Mouse (Mus musculus): Measurements from ENCODE around the gene Rragc.

Gene Rragc

DNA sequence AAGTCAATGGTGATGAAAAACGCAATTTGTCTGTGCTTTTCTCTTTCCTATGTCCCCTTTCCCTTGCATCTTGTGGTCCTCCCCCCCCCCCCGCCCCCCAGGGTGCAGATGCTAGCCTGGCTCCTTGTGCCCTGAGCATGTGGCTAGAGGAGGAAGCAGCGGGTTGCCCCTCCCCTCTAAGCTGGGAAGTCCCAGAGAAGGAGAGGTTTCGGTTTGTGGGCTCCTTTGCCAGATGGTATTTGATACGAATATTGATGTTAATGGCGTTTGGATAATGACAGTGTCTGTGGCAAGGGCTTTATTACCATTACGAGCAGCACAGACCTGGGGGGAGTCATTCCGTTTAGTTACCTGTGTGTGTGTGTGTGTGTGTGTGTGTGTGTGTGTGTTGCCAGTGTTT lies 34.8 kb downstream of the Rragc start:
- DNase-seq (ENCODE audit: low spot score in 2 of 2): no peak

DNA sequence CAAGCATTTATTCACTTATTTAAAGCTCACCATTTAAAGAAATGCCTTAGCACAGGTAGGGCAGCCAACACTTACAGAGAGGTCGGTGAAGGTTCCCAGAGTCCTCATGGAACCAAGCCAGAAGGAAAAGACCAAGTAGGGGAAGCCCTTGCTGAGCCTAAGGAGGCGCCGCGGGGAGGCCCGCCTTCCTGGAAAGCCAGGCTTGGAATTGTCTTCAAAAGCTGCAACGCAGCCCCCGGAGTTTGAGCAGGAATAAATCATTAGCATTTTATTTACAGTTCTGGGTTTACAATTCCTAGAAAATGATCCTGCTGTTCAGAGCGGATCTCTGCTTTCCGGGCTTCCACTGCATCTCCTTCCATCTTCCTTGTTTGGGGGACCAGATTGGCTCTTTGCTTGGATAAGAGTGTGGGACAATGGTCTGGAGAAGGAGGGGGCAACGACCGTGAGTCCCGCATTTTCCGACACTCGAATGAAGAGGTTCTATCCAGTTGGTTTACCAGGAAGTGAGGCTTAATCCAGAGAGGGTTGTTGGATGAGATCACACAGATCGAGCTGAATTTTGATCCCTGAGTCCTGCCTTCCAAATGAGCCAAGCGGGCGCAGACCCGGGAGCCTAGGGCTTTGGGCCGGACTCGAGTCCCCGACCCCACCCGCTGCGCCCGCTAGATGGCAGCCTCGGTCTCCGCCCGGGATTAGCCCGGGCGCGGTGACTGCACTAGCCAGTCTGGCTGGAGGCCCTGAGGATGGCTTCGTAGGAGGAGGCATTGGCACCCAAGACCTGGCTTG lies 39.7 kb downstream of the Rragc start:
- DNase-seq (ENCODE audit: low spot score in 2 of 2): peak; percentile 3 to 39

DNA sequence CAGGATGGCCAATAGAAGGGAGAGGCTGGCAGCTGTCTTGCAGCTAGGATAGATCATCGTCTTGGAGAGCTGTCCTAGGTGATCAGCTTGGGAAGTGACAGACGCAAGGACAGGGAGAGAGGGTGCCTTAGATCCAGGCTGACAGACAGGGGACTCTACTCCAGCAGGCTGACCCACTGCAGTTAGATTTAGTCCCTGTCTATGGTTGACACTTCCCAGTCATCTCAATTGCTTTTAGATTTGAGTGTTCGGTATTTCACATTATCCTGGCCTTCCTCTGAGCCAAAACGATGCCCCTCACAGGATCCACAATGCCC lies 40.2 kb downstream of the Rragc start:
- no peak for DNase-seq (ENCODE audit: low spot score in 2 of 2)

DNA sequence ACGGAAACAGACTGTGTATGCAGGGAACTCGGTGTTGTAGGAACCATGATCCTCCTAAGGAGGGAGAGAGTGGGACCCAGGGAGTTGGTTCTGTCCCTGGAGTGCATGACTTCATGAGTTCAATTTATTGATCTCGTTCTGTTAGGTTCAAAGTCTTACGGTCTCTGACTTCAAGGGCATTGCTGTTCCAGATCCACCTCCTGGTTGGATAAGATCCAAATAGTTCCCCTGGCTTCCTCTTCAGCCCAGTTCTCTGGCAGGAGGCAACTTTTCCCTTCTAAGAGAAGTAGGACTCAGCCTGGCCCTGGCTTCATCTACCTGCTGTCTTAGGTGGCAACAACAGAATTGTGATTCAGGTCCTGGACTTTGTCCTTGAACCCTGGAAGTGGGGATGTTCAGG lies 40.6 kb downstream of the Rragc start:
- no peak for DNase-seq (ENCODE audit: low spot score in 2 of 2)

GRCm38 (mm10) chr4:123960955-123961354 lies 43.7 kb downstream of the Rragc start:
- DNase-seq (ENCODE audit: low spot score in 2 of 2): no peak

- DNase-seq (ENCODE audit: low spot score in 2 of 2): no peak
Measured at GRCm38 (mm10) chr4:123962721-123963120, 45.5 kb downstream of the Rragc start.

GRCm38 (mm10) chr4:123968663-123969321 lies 51.5 kb downstream of the Rragc start:
- no peak for DNase-seq (ENCODE audit: low spot score in 2 of 2)

DNA sequence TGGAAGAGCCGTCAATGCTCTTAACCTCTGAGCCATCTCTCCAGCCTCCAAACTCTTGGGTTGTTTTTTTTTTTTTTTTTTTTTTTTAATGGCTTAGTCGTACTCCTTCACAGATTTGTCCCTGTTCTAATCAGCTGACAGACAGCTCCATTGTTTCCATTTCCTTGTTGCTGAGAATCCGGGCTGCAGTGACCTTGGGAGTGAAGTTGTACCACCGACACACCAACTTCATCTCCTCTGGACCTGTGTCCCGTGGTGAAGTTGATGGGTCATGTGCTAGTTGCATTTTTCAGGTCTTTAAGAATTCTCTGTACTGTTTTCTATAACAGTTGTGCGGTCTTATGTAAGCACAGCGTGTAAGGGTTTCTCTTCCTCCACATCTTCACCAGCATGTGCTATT lies 52.2 kb downstream of the Rragc start:
- no peak for DNase-seq (ENCODE audit: low spot score in 2 of 2)

- DNase-seq (ENCODE audit: low spot score in 2 of 2): no peak
Measured at GRCm38 (mm10) chr4:123971059-123971458, 53.8 kb downstream of the Rragc start.

GRCm38 (mm10) chr4:123972423-123973049 lies 55.3 kb downstream of the Rragc start:
- no peak for DNase-seq (ENCODE audit: low spot score in 2 of 2)

DNA sequence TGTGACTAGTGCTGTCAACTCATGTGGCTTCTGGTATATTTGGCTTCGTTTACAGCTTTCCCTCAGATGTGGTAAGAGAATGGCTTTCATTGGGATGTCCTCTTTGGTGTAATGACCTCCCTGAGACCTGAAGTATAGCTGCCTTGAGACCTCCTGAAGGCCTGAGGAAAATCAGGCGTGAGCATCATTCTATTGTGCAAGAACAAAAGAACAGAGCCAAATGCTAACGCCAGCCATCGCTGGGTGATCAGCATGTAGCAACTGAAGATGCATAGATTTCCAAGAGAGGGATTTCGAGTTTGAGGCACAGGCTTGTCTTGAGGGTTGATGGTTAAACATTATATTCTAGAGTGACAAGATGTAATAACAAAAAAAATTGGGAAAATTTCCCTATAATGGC lies 64.9 kb downstream of the Rragc start:
- DNase-seq (ENCODE audit: low spot score in 2 of 2): no peak

Data from natural killer cell, adult 2 months (primary cell).